Mouse (Mus musculus) forebrain, embryonic 11.5 days (tissue): Measurements from ENCODE around the gene Pde6b. TPM values are rescaled to one million over a fixed set of nuclear protein-coding genes. Genes with fewer than 3 reads are reported as not detected.

Experiments
- ATAC-seq: fragments of 200-750 bp; cut with Nextera tagmentation; replicated peaks from 2 replicates; pipeline ENCODE4 v1.8.0; 2017; ENCODE audit warnings: moderate TSS enrichment; ENCODE audit not compliant: low FRiP score
- DNase-seq: peaks from one replicate; pipeline ENCODE4 v3.0.0-alpha.2; 2017; ENCODE audit warnings: low spot score
- H3K27ac ChIP-seq: fragments of 300-500 bp; sonication (generic); 2 replicates; pipeline ENCODE4 v1.5.1; 2014; ENCODE audit warnings: low read depth, low read length
- H3K27me3 ChIP-seq: fragments of 300-500 bp; sonication (generic); 2 replicates; pipeline ENCODE4 v1.6.1; 2014; ENCODE audit warnings: mild to moderate bottlenecking, low read length, mixed read lengths; ENCODE audit not compliant: control insufficient read depth, insufficient read depth
- H3K36me3 ChIP-seq: fragments of 300-500 bp; sonication (generic); 2 replicates; pipeline ENCODE4 v1.6.1; 2014; ENCODE audit warnings: mild to moderate bottlenecking, low read length, moderate library complexity, mixed read lengths; ENCODE audit not compliant: control insufficient read depth, insufficient read depth
- H3K4me1 ChIP-seq: fragments of 300-500 bp; sonication (generic); replicated peaks from 2 replicates; pipeline ENCODE4 v1.6.1; 2014; ENCODE audit warnings: low read length, mixed read lengths; ENCODE audit not compliant: control insufficient read depth, insufficient read depth
- H3K4me2 ChIP-seq: fragments of 300-500 bp; sonication (generic); 2 replicates; pipeline ENCODE4 v1.6.1; 2014; ENCODE audit warnings: low read depth, mild to moderate bottlenecking, low read length, moderate library complexity, mixed read lengths; ENCODE audit not compliant: severe bottlenecking
- H3K4me3 ChIP-seq: fragments of 300-500 bp; sonication (generic); 2 replicates; pipeline ENCODE4 v1.5.1; 2014; ENCODE audit warnings: low read depth, low read length
- H3K9ac ChIP-seq: fragments of 300-500 bp; sonication (generic); 2 replicates; pipeline ENCODE4 v1.6.1; 2014; ENCODE audit warnings: low read length
- H3K9me3 ChIP-seq: fragments of 300-500 bp; sonication (generic); 2 replicates; pipeline ENCODE4 v1.6.1; 2016; ENCODE audit warnings: low read length, mixed read lengths; ENCODE audit not compliant: control insufficient read depth
- WGBS: fragments of 180-500 bp; shearing (Covaris S2); extraction: QIAGEN DNeasy Blood & Tissue Kit; methylation state at CpG from one replicate; pipeline ENCODE4 v1.1.7; 2014; 5-methylcytosine and 5-hydroxymethylcytosine counted together
- polyA plus RNA-seq: library from polyadenylated mRNA; unstranded; fragments of >200 nt; fragmentation: Nextera tagmentation; extraction: Ambion mirVana; gene quantifications from 2 replicates; pipeline ENCODE4 v1.2.1, GENCODE M21; 2014

Pde6b gene
- polyA plus RNA-seq, 1 experiment from 2014 or later, result 0.40 TPM

DNA sequence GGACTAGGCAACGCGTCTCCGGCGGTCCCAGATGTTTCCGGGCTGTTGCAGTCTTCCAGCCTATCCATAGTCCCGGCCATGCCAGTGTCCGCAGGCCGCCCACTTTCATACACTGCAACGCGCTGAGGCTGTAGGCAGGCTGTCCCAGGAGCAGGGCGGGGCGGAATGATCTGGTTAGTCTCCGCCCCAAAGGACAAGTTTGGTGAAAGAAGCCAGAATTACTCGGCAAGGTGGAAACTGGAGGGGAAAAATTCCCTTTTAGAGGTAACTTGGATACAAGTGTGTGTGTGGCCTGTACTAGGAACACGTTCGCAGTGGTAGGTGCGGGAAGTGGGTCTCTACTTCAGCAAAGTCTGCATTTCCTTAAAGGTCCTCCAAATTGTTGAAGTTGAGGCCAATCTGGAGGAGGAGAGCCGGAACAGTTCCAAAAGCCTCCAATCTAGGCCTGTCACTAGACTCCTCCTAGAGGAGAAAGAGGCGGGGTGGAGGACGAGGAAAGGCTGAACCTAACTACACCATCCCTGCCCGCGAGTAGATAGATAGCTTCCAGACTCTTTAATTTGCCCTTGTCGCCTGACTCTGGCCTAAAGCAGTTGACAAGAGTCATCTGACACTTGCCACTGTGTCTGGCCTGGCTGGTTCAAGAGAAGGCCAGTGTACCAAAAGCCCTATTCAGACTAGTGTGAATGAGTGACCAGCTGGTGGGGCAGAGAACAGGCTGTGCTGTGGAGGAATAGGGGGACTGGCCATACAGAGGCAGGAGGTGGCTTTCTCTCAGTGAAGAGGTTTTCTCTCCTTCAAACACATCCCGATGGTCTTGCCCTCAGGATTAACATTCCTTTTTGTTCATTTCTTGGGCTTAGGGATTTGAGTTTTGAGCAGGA is 60.8 kb downstream of the Pde6b start, which contains the start of gene Mfsd7a:
Gene Mfsd7a (minus strand): TSS at position 107 of the 884 bp plus-strand sequence.
- peak; percentile 69 for DNase-seq
- Histone ChIP-seq H3K4me1 (0 out of 2 replicates have a peak, but pooled peaks cover 3% of the 10 kb centered on the region), H3K9me3 (no peaks in the 10 kb centered on the region), H3K9ac (peak within 1 kb of the TSS; percentile 47), H3K36me3 (no peaks in the 10 kb centered on the region), H3K27ac (no peak within 1 kb of the TSS), H3K27me3 (peaks cover 2% of the 10 kb centered on the region; the same call in 1 of the 2 replicates), H3K4me2 (peak within 1 kb of the TSS; percentile 58), H3K4me3 (peak within 1 kb of the TSS; percentile 27)
- WGBS, result 11% methylated on average over 24 of the region's 24 CpGs
- peak; percentile 83 for ATAC-seq

DNA sequence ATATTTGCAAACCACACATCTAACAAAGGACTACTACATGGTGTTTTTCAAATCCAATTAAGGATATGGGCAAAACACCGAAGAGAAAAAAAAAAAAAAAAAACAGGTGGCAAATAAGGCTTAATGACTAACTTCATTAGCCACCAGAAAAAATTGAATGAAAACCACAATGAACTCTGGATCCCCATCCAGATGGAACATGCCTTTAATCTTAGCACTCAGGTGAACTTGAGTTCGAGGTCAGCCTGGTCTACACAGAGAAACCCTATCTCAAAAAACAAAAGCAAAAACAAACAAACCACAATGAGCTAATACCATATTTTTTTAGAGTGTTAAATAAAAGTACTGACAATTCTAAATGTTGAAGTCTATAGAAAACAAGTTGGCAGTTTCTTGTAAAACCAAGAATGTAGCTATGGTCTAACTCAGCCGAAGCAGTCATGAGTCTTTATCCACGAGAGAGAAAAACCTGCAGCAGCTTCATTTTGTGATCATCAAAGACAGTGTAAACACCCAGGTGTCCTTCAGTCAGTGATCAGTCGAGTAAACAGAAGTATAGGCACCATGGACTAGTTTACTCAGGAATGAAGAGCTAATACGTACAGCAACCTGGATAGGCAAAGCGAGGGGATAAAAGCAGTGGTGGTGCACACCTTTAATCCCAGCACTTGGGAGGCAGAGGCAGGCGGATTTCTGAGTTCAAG is 62.8 kb downstream of the Pde6b start:
- WGBS, result 83% methylated on average over 8 of the region's 8 CpGs
- Histone ChIP-seq H3K27ac (no peak overlapping the region), H3K4me1 (0 out of 2 replicates have a peak, but pooled peaks cover 3% of the 10 kb centered on the region), H3K36me3 (no peaks in the 10 kb centered on the region), H3K9ac (no peak overlapping the region), H3K27me3 (peaks cover 2% of the 10 kb centered on the region; the same call in 1 of the 2 replicates), H3K4me3 (no peak overlapping the region), H3K9me3 (no peaks in the 10 kb centered on the region), H3K4me2 (no peak overlapping the region)
- DNase-seq (no peak), ATAC-seq (no peak)

DNA sequence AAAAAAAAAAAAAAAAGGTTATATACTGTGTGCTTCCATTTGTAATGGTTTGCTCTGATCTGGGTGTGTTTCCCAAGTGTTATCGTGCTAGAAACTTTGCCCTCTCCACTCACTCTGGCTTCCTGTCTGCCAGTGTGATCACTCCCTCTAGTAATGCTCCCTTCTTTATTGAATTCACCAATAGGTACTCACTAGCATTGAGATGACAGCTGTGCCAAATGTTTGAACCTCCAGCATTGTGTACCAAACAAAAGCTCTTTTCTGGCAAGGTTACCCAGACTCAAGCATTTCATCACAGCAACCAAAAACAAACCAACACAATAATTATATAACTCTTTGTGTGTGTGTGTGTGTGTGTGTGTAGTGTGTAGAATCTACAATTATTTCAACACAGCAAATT is 63.4 kb downstream of the Pde6b start:
- peaks cover 2% of the 10 kb centered on the region; the same call in 1 of the 2 replicates for H3K27me3 ChIP-seq
- no peak overlapping the region for H3K4me3 ChIP-seq
- no peak overlapping the region for H3K4me2 ChIP-seq
- H3K9ac ChIP-seq, result no peak overlapping the region
- H3K36me3 ChIP-seq, result no peaks in the 10 kb centered on the region
- DNase-seq, result no peak
- H3K4me1 ChIP-seq, result 0 out of 2 replicates have a peak, but pooled peaks cover 3% of the 10 kb centered on the region
- no peak overlapping the region for H3K27ac ChIP-seq
- WGBS, result 79% methylated on average over 1 of the region's 1 CpGs
- H3K9me3 ChIP-seq, result no peaks in the 10 kb centered on the region
- no peak for ATAC-seq

DNA sequence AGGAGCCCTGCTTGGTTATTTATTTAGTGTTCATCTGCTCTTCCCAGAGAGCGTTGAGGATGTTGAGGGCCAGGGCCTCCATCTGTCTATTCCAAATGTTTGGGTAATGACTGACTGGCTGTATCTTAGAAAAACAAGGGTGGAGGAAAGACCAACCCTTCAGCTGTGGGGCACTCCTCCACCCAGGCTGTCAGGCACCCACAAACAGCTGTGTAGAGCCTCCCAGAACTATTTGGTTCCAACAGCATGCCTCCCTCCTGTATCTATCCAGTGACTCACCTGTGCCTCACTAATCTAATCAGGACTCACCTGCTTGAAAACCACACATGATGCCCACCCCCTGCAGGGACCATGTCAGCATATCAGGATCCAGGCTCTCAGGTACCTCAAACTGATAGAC is 64.2 kb downstream of the Pde6b start:
- peaks cover 2% of the 10 kb centered on the region; the same call in 1 of the 2 replicates for H3K27me3 ChIP-seq
- H3K4me2 ChIP-seq, result no peak overlapping the region
- 0 out of 2 replicates have a peak, but pooled peaks cover 3% of the 10 kb centered on the region for H3K4me1 ChIP-seq
- no peaks in the 10 kb centered on the region for H3K36me3 ChIP-seq
- H3K9me3 ChIP-seq, result no peaks in the 10 kb centered on the region
- DNase-seq (no peak), ATAC-seq (no peak)
- no peak overlapping the region for H3K4me3 ChIP-seq
- no peak overlapping the region for H3K9ac ChIP-seq
- no peak overlapping the region for H3K27ac ChIP-seq
- 96% methylated on average over 1 of the region's 1 CpGs for WGBS

DNA sequence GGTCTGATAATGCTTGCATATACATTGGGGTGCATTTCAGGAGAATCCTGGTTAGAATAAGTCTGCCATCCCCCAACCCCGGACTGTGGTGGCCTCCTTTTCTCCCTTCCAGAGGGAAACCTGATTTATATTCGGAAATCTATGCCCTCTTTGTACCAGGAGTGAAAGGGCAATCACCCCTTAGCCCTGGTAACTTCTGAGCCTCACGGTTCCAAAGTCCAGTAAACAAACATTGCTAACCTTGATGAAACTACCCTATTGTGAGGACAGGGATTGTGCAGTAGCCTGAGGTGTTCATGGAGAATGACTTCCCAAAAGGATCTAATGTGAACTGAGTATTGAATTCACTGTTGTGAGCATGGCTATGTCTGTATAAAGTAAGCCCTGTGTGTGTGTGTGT is 65.9 kb downstream of the Pde6b start:
- Histone ChIP-seq H3K9ac (no peak overlapping the region), H3K9me3 (no peaks in the 10 kb centered on the region), H3K4me2 (no peak overlapping the region), H3K36me3 (no peaks in the 10 kb centered on the region), H3K27me3 (no peaks in the 10 kb centered on the region), H3K4me1 (no peaks in the 10 kb centered on the region), H3K4me3 (no peak overlapping the region), H3K27ac (no peak overlapping the region)
- no peak for DNase-seq
- ATAC-seq, result no peak
- WGBS, result 38% methylated on average over 3 of the region's 3 CpGs

DNA sequence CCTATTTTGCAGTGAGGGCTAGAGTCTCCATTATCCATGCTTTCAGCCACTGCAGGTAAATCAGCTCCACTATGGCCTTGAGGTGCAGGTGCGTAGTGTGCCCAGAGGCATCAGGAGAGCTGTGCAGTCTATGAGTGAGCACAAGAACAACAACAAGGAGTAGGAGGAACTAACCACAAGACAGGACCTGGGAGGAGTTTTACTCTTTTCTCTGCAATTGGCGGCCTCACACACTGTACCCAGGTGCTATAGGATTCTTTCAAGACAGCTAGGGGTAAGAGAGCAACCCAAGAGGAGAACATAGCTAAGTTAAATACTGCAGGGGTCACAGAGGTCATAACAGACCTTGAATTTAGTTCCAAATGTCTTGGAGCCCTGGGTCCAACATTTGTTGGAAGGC is 70.5 kb downstream of the Pde6b start:
- Histone ChIP-seq H3K27me3 (no peaks in the 10 kb centered on the region), H3K9me3 (no peaks in the 10 kb centered on the region), H3K9ac (no peak overlapping the region), H3K4me3 (no peak overlapping the region), H3K4me1 (peaks cover 9% of the 10 kb centered on the region), H3K27ac (no peak overlapping the region), H3K36me3 (no peaks in the 10 kb centered on the region), H3K4me2 (no peak overlapping the region)
- no peak for ATAC-seq
- WGBS, result 74% methylated on average over 2 of the region's 2 CpGs
- no peak for DNase-seq

DNA sequence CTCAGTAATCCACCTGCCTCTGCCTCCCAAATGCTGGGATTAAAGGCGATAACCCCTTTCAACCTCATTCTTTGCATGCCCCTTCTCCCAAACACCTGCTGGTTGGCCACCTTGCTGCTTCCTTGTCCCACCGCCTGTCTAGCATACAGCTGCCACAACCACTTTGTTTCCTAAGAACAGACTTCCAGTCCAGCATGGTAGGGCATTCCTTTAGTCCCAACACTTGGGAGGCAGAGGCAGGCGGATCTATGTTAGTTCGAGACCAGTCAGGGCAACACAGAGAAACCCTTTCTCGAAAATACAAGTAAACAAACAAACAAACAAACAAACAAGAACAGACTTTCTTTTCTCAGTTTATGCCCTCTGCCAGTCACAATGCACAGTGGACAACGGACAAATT is 72.3 kb downstream of the Pde6b start:
- H3K27me3 ChIP-seq, result no peaks in the 10 kb centered on the region
- no peak overlapping the region for H3K27ac ChIP-seq
- H3K4me3 ChIP-seq, result peak overlapping the region; percentile 90
- peaks cover 10% of the 10 kb centered on the region for H3K4me1 ChIP-seq
- peak overlapping the region; percentile 99 for H3K9ac ChIP-seq
- H3K4me2 ChIP-seq, result peak overlapping the region; percentile 57
- H3K36me3 ChIP-seq, result no peaks in the 10 kb centered on the region
- H3K9me3 ChIP-seq, result no peaks in the 10 kb centered on the region
- ATAC-seq (0 out of 2 replicates have a peak, but pooled peaks have one; percentile 1), DNase-seq (no peak)
- 43% methylated on average over 6 of the region's 6 CpGs for WGBS

DNA sequence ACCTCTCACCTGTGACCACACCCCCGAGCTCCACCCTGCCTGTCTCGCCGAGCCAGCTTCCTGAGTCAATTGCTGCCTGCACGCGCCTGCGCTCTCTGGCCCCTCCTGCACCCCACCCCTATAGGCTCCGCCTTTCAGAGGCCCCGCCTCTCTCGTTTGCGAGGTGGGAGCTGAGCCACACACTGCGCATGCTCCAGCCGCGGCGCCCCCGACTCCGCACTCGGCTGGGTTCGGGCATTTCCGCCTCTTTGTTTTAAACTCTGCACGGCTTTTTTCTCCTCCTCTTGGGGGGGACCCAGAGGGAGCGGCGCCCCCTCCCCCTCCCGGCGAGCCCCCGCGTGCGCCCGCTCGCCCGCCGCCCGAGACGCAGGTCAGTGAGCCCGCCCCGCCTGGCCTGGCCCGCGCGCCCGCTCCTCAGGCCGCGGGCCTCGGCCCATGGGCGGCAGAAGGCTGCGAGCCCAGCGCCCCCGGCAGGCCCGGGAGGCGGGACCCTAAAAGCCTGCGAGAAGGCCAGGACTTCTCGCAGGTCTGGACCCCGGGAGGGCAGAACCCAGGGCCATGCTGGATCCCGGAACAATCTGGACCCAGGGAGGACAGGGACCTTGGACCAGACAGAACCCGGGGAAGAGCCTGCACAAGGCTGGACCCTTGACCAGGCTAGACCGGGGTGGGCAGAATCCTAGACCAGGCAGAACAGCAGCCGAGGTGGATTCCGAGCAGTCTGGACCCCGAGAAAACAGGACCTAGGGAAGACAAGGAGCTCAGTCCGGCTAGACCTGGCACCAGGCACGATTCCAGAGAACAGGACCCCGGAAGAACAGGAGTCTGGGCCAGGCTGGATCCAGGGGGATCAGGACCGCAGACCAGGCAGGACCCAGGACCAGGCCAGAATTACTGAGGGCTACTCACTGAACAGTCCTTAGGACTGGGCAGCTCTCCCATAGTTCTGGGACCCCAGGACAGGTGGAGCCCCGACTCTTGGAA is 73.2 kb downstream of the Pde6b start, which contains the start of gene Pcgf3:
Gene Pcgf3 (plus strand): TSS at position 151 of the 984 bp plus-strand sequence.
- no peaks in the 10 kb centered on the region for H3K36me3 ChIP-seq
- peak within 1 kb of the TSS; percentile 96 for H3K4me2 ChIP-seq
- no peaks in the 10 kb centered on the region for H3K9me3 ChIP-seq
- peak within 1 kb of the TSS; percentile 84 for H3K27ac ChIP-seq
- H3K4me1 ChIP-seq, result peaks cover 10% of the 10 kb centered on the region
- 1% methylated on average over 62 of the region's 62 CpGs for WGBS
- peak within 1 kb of the TSS; percentile 90 for H3K4me3 ChIP-seq
- DNase-seq, result peak; percentile 98
- H3K9ac ChIP-seq, result peak within 1 kb of the TSS; percentile 99
- ATAC-seq, result peak; percentile 98
- H3K27me3 ChIP-seq, result no peaks in the 10 kb centered on the region
